Mouse (Mus musculus) testis, adult 2 months (tissue): ENCODE results near the gene P3h3. TPM values are rescaled to one million over a fixed set of nuclear protein-coding genes. Genes with fewer than 3 reads are reported as not detected.

Source experiments
- H3K27ac ChIP-seq: fragments of 200-500 bp; 2 replicates; pipeline ENCODE4 v1.5.1; 2012; ENCODE audit warnings: low read depth, low read length; ENCODE audit not compliant: control insufficient read depth, insufficient read depth
- H3K27me3 ChIP-seq: fragments of 200-500 bp; 2 replicates; pipeline ENCODE4 v1.6.1; 2012; ENCODE audit warnings: mild to moderate bottlenecking, low read length, moderate library complexity; ENCODE audit not compliant: control insufficient read depth, insufficient read depth
- H3K36me3 ChIP-seq: fragments of 200-500 bp; 2 replicates; pipeline ENCODE4 v1.6.1; 2012; ENCODE audit warnings: mild to moderate bottlenecking, low read length; ENCODE audit not compliant: control insufficient read depth, insufficient read depth
- H3K4me1 ChIP-seq: fragments of 200-500 bp; 2 replicates; pipeline ENCODE4 v1.6.1; 2012; ENCODE audit warnings: low read length; ENCODE audit not compliant: control insufficient read depth, insufficient read depth
- H3K4me3 ChIP-seq: fragments of 200-500 bp; 2 replicates; pipeline ENCODE4 v1.5.1; 2012; ENCODE audit warnings: low read depth, mild to moderate bottlenecking, low read length, moderate library complexity, mixed read lengths; ENCODE audit not compliant: control insufficient read depth
- CTCF ChIP-seq: fragments of 200-500 bp; IDR thresholded peaks from 2 replicates; pipeline ENCODE4 v1.5.1; 2012; ENCODE audit warnings: low read depth, mild to moderate bottlenecking, inconsistent platforms, low read length, moderate library complexity; ENCODE audit not compliant: control insufficient read depth, insufficient read depth, insufficient replicate concordance
- POLR2A ChIP-seq: fragments of 200-500 bp; IDR thresholded peaks from 2 replicates; pipeline ENCODE4 v1.6.1; 2012; ENCODE audit warnings: low read depth, mild to moderate bottlenecking, inconsistent platforms, low read length, moderate library complexity; ENCODE audit not compliant: control insufficient read depth
- polyA plus RNA-seq: library from polyadenylated mRNA; depleted of rRNA; stranded (reverse); fragments of >200 nt; gene quantifications from 2 replicates; pipeline ENCODE4 v1.2.3, GENCODE M21; 2012

Gene P3h3
- polyA plus RNA-seq, 1 experiment, result 1.5 TPM

DNA sequence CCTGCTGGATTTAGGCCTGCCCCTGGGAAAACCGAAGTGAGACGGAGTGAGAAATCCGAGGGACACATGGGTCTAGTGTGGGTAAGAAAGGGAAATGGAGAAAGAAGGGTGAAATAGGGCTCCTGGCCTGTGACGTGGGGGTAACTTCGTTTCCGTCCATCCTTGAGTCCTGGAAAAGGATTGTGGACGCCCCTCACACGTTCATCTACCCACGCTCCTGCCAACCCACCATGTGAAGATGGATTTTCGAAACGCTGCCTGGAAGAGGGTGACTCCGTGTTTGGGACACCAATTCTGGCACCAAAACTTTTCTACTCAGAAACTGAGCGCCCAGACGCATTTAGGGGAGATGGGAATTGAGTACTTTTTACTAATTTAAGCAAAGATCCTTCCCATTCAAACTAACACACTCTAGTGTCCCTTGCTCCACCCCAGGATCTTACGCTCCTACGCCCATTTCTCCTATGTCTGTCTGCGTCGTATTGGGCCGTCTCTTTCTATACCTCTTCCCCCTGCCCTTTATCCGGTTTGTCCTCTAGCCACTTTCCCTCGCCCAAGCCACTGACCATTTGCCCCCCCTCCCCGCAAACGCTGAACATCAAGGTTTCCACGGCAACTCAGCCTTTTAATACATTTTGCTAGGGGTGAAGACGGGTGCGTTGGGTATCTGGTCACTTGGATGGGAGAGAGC is 433 bp upstream of the P3h3 start:
- Histone ChIP-seq H3K4me1 (peaks cover 4% of the 10 kb centered on the region), H3K27me3 (no peaks in the 10 kb centered on the region), H3K27ac (no peak overlapping the region)

GRCm38 (mm10) chr6:124856321-124856720 is 1.2 kb downstream of the P3h3 start:
- H3K27ac ChIP-seq, result no peak overlapping the region
- peaks cover 4% of the 10 kb centered on the region for H3K4me1 ChIP-seq
- TF ChIP-seq CTCF, result no peak
- no peak for TF ChIP-seq POLR2A
- H3K36me3 ChIP-seq, result no peaks in the 10 kb centered on the region
- no peak overlapping the region for H3K4me3 ChIP-seq
- H3K27me3 ChIP-seq, result no peaks in the 10 kb centered on the region

More for the DNA sequence above, 433 bp upstream of the P3h3 start:
- TF ChIP-seq POLR2A (no peak), CTCF (no peak)
- H3K36me3 ChIP-seq, result no peaks in the 10 kb centered on the region
- H3K4me3 ChIP-seq, result no peak overlapping the region

- Histone ChIP-seq H3K27me3 (no peaks in the 10 kb centered on the region), H3K36me3 (no peaks in the 10 kb centered on the region), H3K4me3 (no peak overlapping the region), H3K27ac (no peak overlapping the region), H3K4me1 (peaks cover 4% of the 10 kb centered on the region)
- TF ChIP-seq POLR2A (no peak), CTCF (no peak)
Measured at GRCm38 (mm10) chr6:124854647-124855046, 2.9 kb downstream of the P3h3 start.

DNA sequence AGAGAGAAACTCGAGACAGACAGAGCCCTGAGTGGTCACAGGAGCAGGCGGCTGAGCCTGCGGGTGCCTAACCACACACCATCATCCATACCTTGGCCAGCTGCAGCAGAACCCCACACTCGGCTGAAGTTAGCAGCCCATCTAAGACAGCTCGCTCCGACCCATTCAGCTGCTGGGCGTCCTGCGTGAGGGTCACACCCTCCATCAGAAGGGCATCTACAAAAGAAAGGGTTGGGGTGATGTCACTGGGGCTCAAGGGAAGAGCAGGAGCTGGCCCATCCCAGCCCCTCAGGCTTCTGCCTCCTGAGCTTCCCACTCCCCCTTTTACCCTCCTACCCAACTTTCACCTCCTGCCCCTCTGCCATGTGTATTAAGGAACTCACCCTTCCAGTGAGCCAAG is 7.0 kb downstream of the P3h3 start:
- H3K4me3 ChIP-seq, result no peak overlapping the region
- peaks cover 3% of the 10 kb centered on the region; the same call in 1 of the 2 replicates for H3K4me1 ChIP-seq
- H3K27me3 ChIP-seq, result no peaks in the 10 kb centered on the region
- TF ChIP-seq CTCF (no peak), POLR2A (no peak)
- no peaks in the 10 kb centered on the region for H3K36me3 ChIP-seq
- H3K27ac ChIP-seq, result no peak overlapping the region

DNA sequence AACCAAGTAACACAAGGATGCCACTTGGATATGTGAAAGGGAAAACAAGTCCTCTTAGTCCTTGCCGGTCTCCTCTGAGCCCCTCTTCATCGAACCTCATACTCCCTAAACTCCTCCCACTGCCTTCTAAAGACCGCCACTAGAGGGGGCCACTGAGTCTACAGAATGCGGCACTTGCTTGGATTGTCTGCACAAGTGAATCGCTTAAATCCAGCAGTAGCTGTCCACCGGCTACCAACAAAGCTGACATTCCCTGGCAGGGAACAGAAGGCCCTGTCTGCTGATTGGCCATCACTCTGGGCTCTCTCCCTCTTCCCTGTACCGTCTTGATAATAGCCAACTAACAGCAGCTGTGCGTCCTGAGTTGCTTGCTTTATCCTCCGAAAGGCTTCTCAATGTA is 10.2 kb downstream of the P3h3 start:
- Histone ChIP-seq H3K4me1 (peaks cover 3% of the 10 kb centered on the region; the same call in 1 of the 2 replicates), H3K27ac (no peak overlapping the region), H3K27me3 (no peaks in the 10 kb centered on the region), H3K4me3 (no peak overlapping the region), H3K36me3 (no peaks in the 10 kb centered on the region)
- TF ChIP-seq CTCF (peak; percentile 91), POLR2A (no peak)

GRCm38 (mm10) chr6:124840241-124841167 is 17.0 kb downstream of the P3h3 start, which contains the start of gene Gnb3:
TSS of gene Gnb3 (minus strand) at chr6:124840275.
- no peaks in the 10 kb centered on the region for H3K36me3 ChIP-seq
- no peaks in the 10 kb centered on the region for H3K27me3 ChIP-seq
- H3K4me3 ChIP-seq, result no peak within 1 kb of the TSS
- no peak for TF ChIP-seq CTCF
- TF ChIP-seq POLR2A, result no peak
- no peak within 1 kb of the TSS for H3K27ac ChIP-seq
- no peaks in the 10 kb centered on the region for H3K4me1 ChIP-seq

GRCm38 (mm10) chr6:124839805-124840204 is 17.7 kb downstream of the P3h3 start:
- Histone ChIP-seq H3K4me3 (no peak overlapping the region), H3K27me3 (no peaks in the 10 kb centered on the region), H3K27ac (no peak overlapping the region), H3K36me3 (no peaks in the 10 kb centered on the region), H3K4me1 (no peaks in the 10 kb centered on the region)
- no peak for TF ChIP-seq CTCF
- TF ChIP-seq POLR2A, result no peak
